Mouse (Mus musculus): ENCODE measurements around the gene Tenm3.

The Tenm3 gene

DNA sequence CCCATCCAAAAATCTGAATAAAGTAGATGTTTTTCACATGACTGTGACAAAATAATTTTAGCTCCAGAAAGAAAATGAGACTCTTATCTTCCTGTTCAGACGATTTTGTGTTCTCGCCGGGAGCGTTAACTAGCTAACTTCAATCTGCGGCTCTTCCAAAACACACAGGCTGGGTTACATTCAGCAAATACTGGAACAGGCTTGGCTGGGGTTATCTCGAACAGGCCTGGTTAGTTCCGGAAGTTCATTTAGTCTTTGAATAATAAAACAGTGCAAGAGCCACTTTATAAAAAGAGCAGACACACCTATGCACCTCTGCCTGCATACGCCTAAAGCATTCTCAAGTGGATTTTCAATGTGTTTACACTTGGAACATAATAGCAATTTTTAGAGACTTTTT is 40.7 kb downstream of the Tenm3 start:
- DNase-seq = no peak

DNA sequence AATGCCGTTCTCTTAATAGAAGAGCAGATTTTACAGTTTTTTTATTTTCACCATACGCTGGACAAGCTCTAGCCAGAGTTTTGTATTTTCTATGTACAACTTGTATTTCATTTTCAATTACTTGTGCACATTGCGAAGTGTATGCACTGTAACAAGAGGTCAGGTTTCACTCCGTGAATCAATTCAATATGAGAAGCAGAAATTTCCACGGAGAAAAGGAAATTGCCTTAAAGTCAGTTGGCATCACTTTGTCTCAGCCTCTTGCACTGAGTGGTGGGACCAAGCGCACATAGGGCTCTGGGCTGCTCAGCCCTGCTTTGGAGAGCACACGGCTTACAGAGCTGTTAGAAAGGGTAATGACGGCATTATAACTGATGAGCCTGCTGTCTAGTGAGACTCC is 41.5 kb downstream of the Tenm3 start:
- no peak for DNase-seq

- DNase-seq = no peak
These were observed 45.8 kb downstream of the Tenm3 start for GRCm38 (mm10) chr8:48797955-48798359.

- DNase-seq = no peak
These were observed 49.5 kb downstream of the Tenm3 start for GRCm38 (mm10) chr8:48794285-48794684.

- DNase-seq = no peak
These were observed 50.0 kb downstream of the Tenm3 start for GRCm38 (mm10) chr8:48793729-48794128.

GRCm38 (mm10) chr8:48792587-48793326 is 51.0 kb downstream of the Tenm3 start:
- no peak for DNase-seq

GRCm38 (mm10) chr8:48783308-48783707 is 60.4 kb downstream of the Tenm3 start:
- DNase-seq = no peak

DNA sequence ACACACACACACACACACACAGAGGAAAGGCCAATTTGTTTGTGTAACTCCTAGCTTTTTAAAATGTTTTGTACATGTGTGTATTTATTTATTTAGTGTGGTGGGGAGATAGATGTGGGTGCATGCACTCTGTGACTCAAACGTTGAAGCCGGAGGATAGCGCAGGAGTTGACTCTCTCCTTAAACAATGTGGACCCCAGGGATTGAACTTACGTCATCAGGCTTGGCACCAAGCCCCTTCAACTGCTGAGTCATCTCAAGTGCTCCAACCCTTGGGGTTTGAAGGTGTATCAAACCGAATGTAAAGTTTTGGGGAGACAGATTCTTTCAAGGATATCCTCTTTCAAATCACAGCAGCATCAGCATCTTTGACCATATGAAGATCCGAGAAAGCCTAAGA is 63.1 kb downstream of the Tenm3 start:
- DNase-seq = no peak

DNA sequence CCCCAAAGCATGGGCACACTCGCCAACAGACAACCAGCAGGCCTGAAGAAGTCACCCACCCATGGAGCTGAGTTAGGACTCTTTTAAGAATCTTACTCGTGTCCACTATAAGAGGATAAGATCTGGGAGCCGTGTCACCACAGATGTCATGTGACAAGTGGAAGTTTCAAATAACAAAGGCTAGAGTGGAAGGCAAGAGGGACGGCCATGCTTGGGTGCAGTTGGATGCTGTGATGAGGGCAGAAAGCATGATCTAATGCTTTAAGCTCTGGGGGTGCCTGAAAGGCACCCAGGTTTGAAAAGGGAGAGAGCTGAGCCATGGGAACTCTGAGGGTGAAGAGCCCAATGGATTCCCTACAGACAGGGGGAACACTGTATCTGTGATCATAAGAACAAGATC is 64.6 kb downstream of the Tenm3 start:
- no peak for DNase-seq

GRCm38 (mm10) chr8:48776081-48776480 is 67.7 kb downstream of the Tenm3 start:
- no peak for DNase-seq

- no peak for DNase-seq
These were observed 68.2 kb downstream of the Tenm3 start for GRCm38 (mm10) chr8:48775531-48776037.

GRCm38 (mm10) chr8:48774837-48775236 is 68.9 kb downstream of the Tenm3 start:
- DNase-seq = no peak

- DNase-seq = no peak
These were observed 77.1 kb downstream of the Tenm3 start for GRCm38 (mm10) chr8:48766545-48767234.

- DNase-seq = no peak
These were observed 78.5 kb downstream of the Tenm3 start for GRCm38 (mm10) chr8:48765212-48765611.

DNA sequence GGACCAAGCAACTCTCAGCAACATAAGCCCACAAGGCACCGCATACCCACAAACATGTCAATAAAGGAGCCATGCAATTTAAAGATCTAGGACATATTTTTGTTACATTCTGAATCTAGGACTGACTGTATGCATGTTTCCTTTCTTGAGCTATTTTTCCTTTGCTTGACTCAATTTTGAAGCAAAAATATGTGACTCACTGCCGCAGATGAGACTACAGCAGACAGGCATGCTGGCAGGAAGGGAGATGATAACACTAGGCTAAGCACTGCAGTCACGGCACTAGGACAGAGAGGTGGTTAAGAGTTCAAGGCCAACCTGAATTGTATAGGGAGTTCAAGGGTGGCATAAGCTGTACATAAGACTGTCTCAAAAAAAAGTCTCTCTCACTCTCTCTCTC is 79.7 kb downstream of the Tenm3 start:
- DNase-seq = no peak

- DNase-seq = no peak
These were observed 86.9 kb downstream of the Tenm3 start for GRCm38 (mm10) chr8:48756874-48757273.

DNA sequence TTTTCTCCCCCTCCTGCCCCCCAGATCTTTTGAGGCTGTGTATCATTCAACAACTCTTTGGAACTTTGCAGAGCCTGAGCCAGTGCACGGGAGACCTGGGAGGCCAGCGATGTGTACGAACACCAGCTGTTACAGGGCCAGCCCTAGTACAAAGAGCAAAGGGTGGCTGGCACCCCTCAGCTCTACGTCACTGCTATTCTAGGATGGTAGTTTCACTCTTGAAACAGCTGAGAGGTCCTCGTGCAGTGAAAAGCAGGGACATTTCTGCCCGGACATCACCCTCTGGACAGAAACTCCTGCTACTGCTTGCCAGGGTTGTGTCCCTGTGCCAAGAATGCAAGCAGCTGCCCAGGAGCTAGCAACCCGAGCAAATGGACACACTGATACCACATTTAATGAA is 88.3 kb downstream of the Tenm3 start:
- no peak for DNase-seq

- no peak for DNase-seq
These were observed 88.8 kb downstream of the Tenm3 start for GRCm38 (mm10) chr8:48754959-48755358.

GRCm38 (mm10) chr8:48751965-48752364 is 91.8 kb downstream of the Tenm3 start:
- no peak for DNase-seq

DNA sequence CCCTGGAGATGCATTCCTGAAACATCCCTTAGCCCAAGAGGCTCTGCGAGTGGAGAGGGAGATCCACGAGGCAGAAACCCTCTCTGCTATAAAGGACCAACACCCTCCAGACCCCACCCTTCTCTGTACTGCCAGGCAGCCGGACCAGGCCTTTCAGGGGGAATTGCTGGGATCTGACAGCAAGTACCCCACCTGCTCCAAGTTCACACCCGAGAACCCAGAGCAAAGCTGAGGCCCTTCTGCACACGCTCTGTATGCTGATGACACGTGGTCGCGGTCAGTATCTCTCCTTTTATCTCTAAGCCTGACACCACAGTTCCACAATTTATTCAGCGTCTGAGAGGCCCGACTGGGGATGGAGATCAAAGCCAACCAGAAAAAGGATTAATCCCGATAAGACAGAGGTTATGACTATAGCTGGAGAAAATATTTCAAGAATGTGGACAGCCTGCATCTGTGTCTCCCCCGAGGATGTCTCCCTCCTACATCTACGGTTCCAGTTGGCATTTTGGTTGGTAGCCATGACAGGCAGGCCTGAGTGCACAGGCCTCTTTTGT is 95.2 kb downstream of the Tenm3 start:
- no peak for DNase-seq

GRCm38 (mm10) chr8:48743912-48744311 is 99.8 kb downstream of the Tenm3 start:
- no peak for DNase-seq

DNA sequence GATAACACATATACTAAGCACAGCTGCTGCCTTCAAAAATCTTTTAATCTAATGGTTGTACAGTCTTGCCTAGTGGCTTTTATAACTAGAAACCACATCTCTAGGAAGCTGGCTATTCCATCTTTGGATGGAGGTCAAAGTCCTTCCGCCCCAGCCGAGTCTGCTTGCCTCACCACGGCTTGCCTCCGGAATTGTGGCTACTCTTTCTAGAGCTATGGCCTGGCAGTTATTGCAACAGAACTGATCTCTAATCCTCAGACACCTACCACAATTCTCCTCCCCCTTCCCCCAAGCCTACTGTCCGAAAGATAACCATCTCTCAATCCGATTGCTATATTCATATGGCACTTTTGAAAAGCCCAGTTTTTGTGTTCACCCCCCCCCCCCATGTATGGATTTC is 101.0 kb downstream of the Tenm3 start:
- DNase-seq = no peak

DNA sequence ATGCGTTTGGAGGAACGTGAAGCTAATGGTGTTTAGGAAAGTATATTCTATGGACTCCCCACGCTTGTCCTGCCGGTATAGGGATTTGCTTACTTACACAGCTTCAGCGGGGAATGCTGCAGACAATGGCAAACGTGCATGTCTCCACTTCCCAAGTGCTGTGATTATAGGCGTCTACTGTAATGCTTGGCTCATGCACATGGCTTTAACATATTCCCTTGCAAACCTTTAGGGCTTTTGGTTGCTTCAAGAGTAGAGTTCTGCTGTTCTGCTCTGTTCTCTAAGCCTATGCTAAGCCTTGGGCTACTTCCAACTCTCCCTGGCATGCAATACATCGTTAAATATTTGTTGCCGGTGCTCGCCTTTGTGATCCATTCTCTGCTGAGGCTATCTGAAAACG is 102.8 kb downstream of the Tenm3 start:
- no peak for DNase-seq
